ENCODE assay signal across 9 mouse cellular contexts in the genomic region with DNA sequence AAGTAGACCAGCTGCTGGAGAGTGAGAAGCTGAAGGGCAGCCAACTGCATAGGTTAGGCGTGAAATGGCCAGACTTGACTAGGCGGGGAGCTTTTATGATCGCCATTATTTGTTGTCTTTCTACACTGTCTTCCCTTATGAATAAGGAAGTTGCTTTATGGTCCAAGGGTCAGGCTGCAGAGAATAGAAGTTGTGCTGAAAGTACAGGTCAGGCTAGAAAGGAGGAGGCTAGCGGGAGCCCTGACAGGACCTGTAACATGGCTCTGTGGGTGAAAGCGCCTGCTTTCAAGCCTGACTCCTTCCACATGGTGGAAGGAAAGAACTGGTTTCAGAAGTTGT. TPM values are rescaled to one million over a fixed set of nuclear protein-coding genes. Genes with fewer than 3 reads are reported as not detected.
DNase-seq lines count a peak whose midpoint lies in the region; ATAC-seq lines count a peak whose summit lies in the region.
"Had no signal": no experiment of that assay in that cellular context is flagged by ENCODE, and none has a peak within 500 bp of the region (broad histone marks: within the 10 kb centered on the region; RNA-seq: fewer than 3 reads in every experiment).

No protein-coding gene starts in this region.

- DNase-seq in forebrain, embryonic 10.5 days (ENCODE audit: extremely low spot score, low spot score) = no peak
- no peak for DNase-seq in limb, embryonic 10.5 days (ENCODE audit: low spot score)
- no peak for DNase-seq in hindbrain, embryonic 14.5 days (ENCODE audit: low spot score)
- no peak for DNase-seq in ovary, postnatal 10 days (ENCODE audit: low spot score)
- no peak for DNase-seq in left cerebral cortex, adult 18-20 months (ENCODE audit: low spot score in 2 of 2)

- ATAC-seq in forebrain, embryonic 13.5 days = 0 out of 2 replicates have a peak, but pooled peaks have one; percentile 21
- no peak for ATAC-seq in limb, embryonic 12.5 days (ENCODE audit: insufficient number of reproducible peaks, insufficient read depth, low FRiP score, low TSS enrichment, low read depth)
- ATAC-seq in hindbrain, embryonic 14.5 days (ENCODE audit: low FRiP score) = peak; percentile 16; the same call in 1 of the 2 replicates
- ATAC-seq in midbrain, embryonic 16.5 days = no peak

- H3K27me3 ChIP-seq in forebrain, embryonic 13.5 days = no peaks in the 10 kb centered on the region
- H3K27me3 ChIP-seq in forebrain, embryonic 10.5 days (ENCODE audit: poor library complexity, severe bottlenecking) = no peaks in the 10 kb centered on the region
- H3K27me3 ChIP-seq in limb, embryonic 12.5 days = no peaks in the 10 kb centered on the region
- H3K27me3 ChIP-seq in limb, embryonic 10.5 days (ENCODE audit: low read depth, poor library complexity, severe bottlenecking) = no peaks in the 10 kb centered on the region
- no peaks in the 10 kb centered on the region for H3K27me3 ChIP-seq in hindbrain, embryonic 14.5 days (ENCODE audit: control insufficient read depth, insufficient read depth, low read length)
- no peaks in the 10 kb centered on the region for H3K27me3 ChIP-seq in midbrain, embryonic 16.5 days (ENCODE audit: control insufficient read depth, insufficient read depth, low read depth, low read length)

- peaks cover 13% of the 10 kb centered on the region for H3K4me1 ChIP-seq in forebrain, embryonic 13.5 days
- H3K4me1 ChIP-seq in forebrain, embryonic 10.5 days = no peaks in the 10 kb centered on the region
- peaks cover 13% of the 10 kb centered on the region; the same call in 1 of the 2 replicates for H3K4me1 ChIP-seq in limb, embryonic 12.5 days (replicated peaks)
- H3K4me1 ChIP-seq in limb, embryonic 10.5 days = 0 out of 2 replicates have a peak, but pooled peaks cover 2% of the 10 kb centered on the region
- H3K4me1 ChIP-seq in hindbrain, embryonic 14.5 days (replicated peaks; ENCODE audit: control insufficient read depth, insufficient read depth, low read length) = peaks cover 10% of the 10 kb centered on the region; the same call in 1 of the 2 replicates
- no peaks in the 10 kb centered on the region for H3K4me1 ChIP-seq in midbrain, embryonic 16.5 days (ENCODE audit: control insufficient read depth, insufficient read depth, low read length)

- H3K36me3 ChIP-seq in forebrain, embryonic 13.5 days (ENCODE audit: poor library complexity, severe bottlenecking) = peaks cover 92% of the 10 kb centered on the region
- H3K36me3 ChIP-seq in forebrain, embryonic 10.5 days (replicated peaks) = peaks cover 95% of the 10 kb centered on the region
- H3K36me3 ChIP-seq in limb, embryonic 12.5 days = peaks cover 90% of the 10 kb centered on the region
- peaks cover 88% of the 10 kb centered on the region for H3K36me3 ChIP-seq in limb, embryonic 10.5 days
- peaks cover 84% of the 10 kb centered on the region for H3K36me3 ChIP-seq in hindbrain, embryonic 14.5 days (replicated peaks; ENCODE audit: control insufficient read depth, insufficient read depth)
- H3K36me3 ChIP-seq in midbrain, embryonic 16.5 days (ENCODE audit: control insufficient read depth, insufficient read depth, low read length) = peaks cover 40% of the 10 kb centered on the region

- H3K4me2 ChIP-seq in forebrain, embryonic 13.5 days = no peak overlapping the region
- H3K4me2 ChIP-seq in limb, embryonic 12.5 days = no peak overlapping the region
- H3K4me2 ChIP-seq in hindbrain, embryonic 14.5 days (replicated peaks) = no peak overlapping the region
- no peak overlapping the region for H3K4me2 ChIP-seq in midbrain, embryonic 16.5 days (ENCODE audit: low read length)

- no peak overlapping the region for H3K4me3 ChIP-seq in forebrain, embryonic 13.5 days
- H3K4me3 ChIP-seq in forebrain, embryonic 10.5 days = no peak overlapping the region
- no peak overlapping the region for H3K4me3 ChIP-seq in limb, embryonic 12.5 days (replicated peaks)
- no peak overlapping the region for H3K4me3 ChIP-seq in limb, embryonic 10.5 days
- no peak overlapping the region for H3K4me3 ChIP-seq in hindbrain, embryonic 14.5 days (replicated peaks; ENCODE audit: low read length)
- no peak overlapping the region for H3K4me3 ChIP-seq in midbrain, embryonic 16.5 days (ENCODE audit: low read depth, low read length)
- H3K4me3 ChIP-seq: erythroblast, embryonic 14.5 days had no signal

- H3K27ac ChIP-seq in forebrain, embryonic 13.5 days = peak overlapping the region; percentile 8
- no peak overlapping the region for H3K27ac ChIP-seq in forebrain, embryonic 10.5 days
- peak overlapping the region; percentile 41 for H3K27ac ChIP-seq in limb, embryonic 12.5 days
- no peak overlapping the region for H3K27ac ChIP-seq in limb, embryonic 10.5 days
- H3K27ac ChIP-seq in hindbrain, embryonic 14.5 days = peak overlapping the region; percentile 65
- peak overlapping the region; percentile 63 for H3K27ac ChIP-seq in midbrain, embryonic 16.5 days (ENCODE audit: low read length)

- H3K9me3 ChIP-seq in forebrain, embryonic 13.5 days (replicated peaks) = no peaks in the 10 kb centered on the region
- no peaks in the 10 kb centered on the region for H3K9me3 ChIP-seq in forebrain, embryonic 10.5 days
- H3K9me3 ChIP-seq in limb, embryonic 12.5 days = no peaks in the 10 kb centered on the region
- H3K9me3 ChIP-seq in limb, embryonic 10.5 days (replicated peaks) = no peaks in the 10 kb centered on the region
- no peaks in the 10 kb centered on the region for H3K9me3 ChIP-seq in hindbrain, embryonic 14.5 days (ENCODE audit: control insufficient read depth, low read length)
- H3K9me3 ChIP-seq in midbrain, embryonic 16.5 days (replicated peaks; ENCODE audit: control insufficient read depth, low read length, poor library complexity, severe bottlenecking) = no peaks in the 10 kb centered on the region

- no peak overlapping the region for H3K9ac ChIP-seq in forebrain, embryonic 13.5 days
- H3K9ac ChIP-seq in limb, embryonic 12.5 days (replicated peaks) = no peak overlapping the region
- H3K9ac ChIP-seq in hindbrain, embryonic 14.5 days = no peak overlapping the region
- no peak overlapping the region for H3K9ac ChIP-seq in midbrain, embryonic 16.5 days (ENCODE audit: low read depth, low read length)

- 92% methylated on average over 5 of the region's 5 CpGs for WGBS in forebrain, embryonic 13.5 days
- WGBS in forebrain, embryonic 10.5 days = 95% methylated on average over 5 of the region's 5 CpGs
- 72% methylated on average over 5 of the region's 5 CpGs for WGBS in limb, embryonic 12.5 days
- 82% methylated on average over 5 of the region's 5 CpGs for WGBS in limb, embryonic 10.5 days
- 64% methylated on average over 5 of the region's 5 CpGs for WGBS in hindbrain, embryonic 14.5 days
- WGBS in midbrain, embryonic 16.5 days = 76% methylated on average over 5 of the region's 5 CpGs

RNA-seq across cellular contexts. Expression of a gene that starts 28.4 kb away (rescaled TPM):
- 5.1 TPM in 2 replicates for polyA plus RNA-seq in forebrain, embryonic 13.5 days (2015; fragmentation: Nextera tagmentation; extraction: Ambion mirVana)
- polyA plus RNA-seq in forebrain, embryonic 10.5 days (2016; fragmentation: Nextera tagmentation; extraction: Ambion mirVana) = 5.0 TPM in 2 replicates
- polyA plus RNA-seq in limb, embryonic 12.5 days (2016; fragmentation: Nextera tagmentation; extraction: Ambion mirVana) = 4.8 and 5.2 TPM in 2 replicates
- polyA plus RNA-seq in limb, embryonic 10.5 days (2016; fragmentation: Nextera tagmentation; extraction: Ambion mirVana) = 2.7 and 4.8 TPM in 2 replicates
- polyA plus RNA-seq in hindbrain, embryonic 14.5 days (2014; fragmentation: Nextera tagmentation; extraction: Ambion mirVana) = 2.7 and 2.9 TPM in 2 replicates
- polyA plus RNA-seq in midbrain, embryonic 16.5 days (2015; fragmentation: Nextera tagmentation; extraction: Ambion mirVana) = 2.6 and 2.7 TPM in 2 replicates
- total RNA-seq in left cerebral cortex, adult 18-20 months (2021) = 100 to 1,000 TPM; 125 to 129 TPM

RNA-seq across cellular contexts. Expression of a gene that starts 48.5 kb away (rescaled TPM):
- 19.5 and 20.3 TPM in 2 replicates for polyA plus RNA-seq in forebrain, embryonic 13.5 days (2015; fragmentation: Nextera tagmentation; extraction: Ambion mirVana)
- 13.4 and 13.5 TPM in 2 replicates for polyA plus RNA-seq in forebrain, embryonic 10.5 days (2016; fragmentation: Nextera tagmentation; extraction: Ambion mirVana)
- polyA plus RNA-seq in limb, embryonic 12.5 days (2016; fragmentation: Nextera tagmentation; extraction: Ambion mirVana) = 23.9 and 24.2 TPM in 2 replicates
- polyA plus RNA-seq in limb, embryonic 10.5 days (2016; fragmentation: Nextera tagmentation; extraction: Ambion mirVana) = 11.2 and 14.2 TPM in 2 replicates
- polyA plus RNA-seq in hindbrain, embryonic 14.5 days (2014; fragmentation: Nextera tagmentation; extraction: Ambion mirVana) = 26.6 and 29.9 TPM in 2 replicates
- polyA plus RNA-seq in midbrain, embryonic 16.5 days (2015; fragmentation: Nextera tagmentation; extraction: Ambion mirVana) = 33.6 and 33.7 TPM in 2 replicates
- total RNA-seq in left cerebral cortex, adult 18-20 months (2021) = 10 to 100 TPM; 18.5 to 20.9 TPM

Comparison
In these comparisons a context has a peak if more than half of its experiments do, and no peak if none do; other contexts are left out.
1. H3K27ac ChIP-seq: peak in forebrain, embryonic 13.5 days (single experiment), limb, embryonic 12.5 days (single experiment), hindbrain, embryonic 14.5 days (single experiment) and midbrain, embryonic 16.5 days (single experiment); none in forebrain, embryonic 10.5 days (single experiment) and limb, embryonic 10.5 days (single experiment).
2. ATAC-seq: peak in forebrain, embryonic 13.5 days (single experiment) and hindbrain, embryonic 14.5 days (single experiment); none in limb, embryonic 12.5 days (single experiment) and midbrain, embryonic 16.5 days (single experiment).